Mouse (Mus musculus) MEL (cell line): ENCODE results near the gene Galnt6. TPM values are rescaled to one million over a fixed set of nuclear protein-coding genes. Genes with fewer than 3 reads are reported as not detected.

ENCODE experiments used
- DNase-seq: peaks from one replicate; pipeline ENCODE4 v3.0.0; 2011; ENCODE audit warnings: low read depth, low spot score
- H3K27ac ChIP-seq: 2 replicates; pipeline ENCODE4 v1.5.1; 2012; ENCODE audit warnings: low read depth, mild to moderate bottlenecking, control low read depth, low read length, moderate library complexity; ENCODE audit not compliant: control insufficient read depth
- H3K27me3 ChIP-seq, 2 experiments: fragments of 150-350 bp in 1 of 2; sonication (generic) in 1 of 2; 2 replicates each; pipeline ENCODE4 v1.6.1; 2012; ENCODE audit warnings: low read length in 2 of 2, mild to moderate bottlenecking in 2 of 2, improper control_type of control experiment in 1 of 2, moderate library complexity in 1 of 2; ENCODE audit not compliant: insufficient read depth in 2 of 2, control insufficient read depth in 1 of 2
- H3K36me3 ChIP-seq, 2 experiments: 2 replicates each; pipeline ENCODE4 v1.6.1; 2012 to 2014; ENCODE audit warnings: low read length in 2 of 2, improper control_type of control experiment in 1 of 2, inconsistent platforms in 1 of 2, mild to moderate bottlenecking in 1 of 2; ENCODE audit not compliant: insufficient read depth in 2 of 2, control insufficient read depth in 1 of 2
- H3K4me1 ChIP-seq, 2 experiments: fragments of 150-350 bp in 1 of 2; sonication (generic) in 1 of 2; 2 replicates each; pipeline ENCODE4 v1.6.1; 2012; ENCODE audit warnings: low read length in 2 of 2, improper control_type of control experiment in 1 of 2, mild to moderate bottlenecking in 1 of 2; ENCODE audit not compliant: insufficient read depth in 2 of 2, control insufficient read depth in 1 of 2
- H3K4me3 ChIP-seq, 2 experiments: fragments of 150-350 bp in 1 of 2; sonication (generic) in 1 of 2; 2 replicates each; pipeline ENCODE4 v1.5.1; 2012; ENCODE audit warnings: low read depth in 2 of 2, low read length in 2 of 2, mild to moderate bottlenecking in 2 of 2, moderate library complexity in 2 of 2, control low read depth in 1 of 2, improper control_type of control experiment in 1 of 2; ENCODE audit not compliant: control insufficient read depth in 1 of 2, insufficient read depth in 1 of 2
- H3K79me2 ChIP-seq: 2 replicates; pipeline ENCODE4 v1.6.1; 2012; ENCODE audit warnings: mild to moderate bottlenecking, low read length, moderate library complexity; ENCODE audit not compliant: control insufficient read depth, poor library complexity, insufficient read depth
- H3K9ac ChIP-seq: 2 replicates; pipeline ENCODE4 v1.6.1; 2012; ENCODE audit warnings: low read depth, mild to moderate bottlenecking, control low read depth, low read length, moderate library complexity; ENCODE audit not compliant: control insufficient read depth, poor library complexity, severe bottlenecking
- H3K9me3 ChIP-seq: fragments of 150-350 bp; sonication (generic); replicated peaks from 2 replicates; pipeline ENCODE4 v1.6.1; 2012; ENCODE audit warnings: mild to moderate bottlenecking, low read length, improper control_type of control experiment, moderate library complexity; ENCODE audit not compliant: insufficient read depth
- BHLHE40 ChIP-seq: IDR thresholded peaks from 2 replicates; pipeline ENCODE4 v1.6.1; 2012; ENCODE audit warnings: low read depth, mild to moderate bottlenecking, inconsistent platforms, low read length, improper control_type of control experiment, borderline replicate concordance
- E2F4 ChIP-seq: IDR thresholded peaks from 2 replicates; pipeline ENCODE4 v1.6.1; 2011; ENCODE audit warnings: low read depth, low read length, improper control_type of control experiment, borderline replicate concordance
- EP300 ChIP-seq, 2 experiments: IDR thresholded peaks; 2 replicates each; pipeline ENCODE4 v1.6.1; 2011; ENCODE audit warnings: improper control_type of control experiment in 2 of 2, low read length in 2 of 2, low read depth in 1 of 2, mild to moderate bottlenecking in 1 of 2
- ETS1 ChIP-seq: IDR thresholded peaks from 2 replicates; pipeline ENCODE4 v1.6.1; 2012; ENCODE audit warnings: low read depth, mild to moderate bottlenecking, inconsistent platforms, low read length, improper control_type of control experiment, moderate library complexity
- HCFC1 ChIP-seq: IDR thresholded peaks from 2 replicates; pipeline ENCODE4 v1.6.1; 2012; ENCODE audit warnings: low read depth, mild to moderate bottlenecking, inconsistent platforms, low read length, improper control_type of control experiment, moderate library complexity
- JUND ChIP-seq: IDR thresholded peaks from 2 replicates; pipeline ENCODE4 v1.6.1; 2011; ENCODE audit warnings: low read depth, mild to moderate bottlenecking, improper control_type of control experiment, low read length
- KAT2A ChIP-seq: conservative IDR thresholded peaks from 2 replicates; pipeline ENCODE4 v1.6.1; 2012; ENCODE audit warnings: low read depth, low read length, improper control_type of control experiment, inconsistent platforms
- MAX ChIP-seq: IDR thresholded peaks from 2 replicates; pipeline ENCODE4 v1.6.1; 2011; ENCODE audit warnings: low read length, improper control_type of control experiment
- MAZ ChIP-seq: IDR thresholded peaks from 2 replicates; pipeline ENCODE4 v1.6.1; 2012; ENCODE audit warnings: low read depth, mild to moderate bottlenecking, inconsistent platforms, low read length, improper control_type of control experiment
- MEF2A ChIP-seq: IDR thresholded peaks from 2 replicates; pipeline ENCODE4 v1.6.1; 2014; ENCODE audit warnings: low read depth, mild to moderate bottlenecking, inconsistent platforms, low read length, improper control_type of control experiment; ENCODE audit not compliant: poor library complexity, insufficient replicate concordance, severe bottlenecking; ENCODE audit errors: extremely low read depth
- MXI1 ChIP-seq: IDR thresholded peaks from 2 replicates; pipeline ENCODE4 v1.6.1; 2011; ENCODE audit warnings: mild to moderate bottlenecking, low read depth, low read length, improper control_type of control experiment
- MYB ChIP-seq: IDR thresholded peaks from 2 replicates; pipeline ENCODE4 v1.6.1; 2011; ENCODE audit warnings: mild to moderate bottlenecking, low read depth, low read length, improper control_type of control experiment
- NELFE ChIP-seq: IDR thresholded peaks from 2 replicates; pipeline ENCODE4 v1.6.1; 2011; ENCODE audit warnings: low read depth, low read length, improper control_type of control experiment
- POLR2A ChIP-seq, 2 experiments: IDR thresholded peaks; 2 replicates each; pipeline ENCODE4 v1.6.1; 2011 to 2012; ENCODE audit warnings: low read length in 2 of 2, mild to moderate bottlenecking in 2 of 2, control low read depth in 1 of 2, improper control_type of control experiment in 1 of 2, low read depth in 1 of 2, moderate library complexity in 1 of 2; ENCODE audit not compliant: control insufficient read depth in 1 of 2, insufficient read depth in 1 of 2, poor library complexity in 1 of 2
- POLR2AphosphoS5 ChIP-seq: IDR thresholded peaks from 2 replicates; pipeline ENCODE4 v1.6.1; 2012; ENCODE audit warnings: low read depth, borderline replicate concordance, mild to moderate bottlenecking, inconsistent platforms, low read length, moderate library complexity, mixed read lengths
- RAD21 ChIP-seq: IDR thresholded peaks from 2 replicates; pipeline ENCODE4 v1.6.1; 2011; ENCODE audit warnings: mild to moderate bottlenecking, low read depth, low read length, improper control_type of control experiment
- RCOR1 ChIP-seq: IDR thresholded peaks from 2 replicates; pipeline ENCODE4 v1.6.1; 2012; ENCODE audit warnings: low read depth, mild to moderate bottlenecking, inconsistent platforms, low read length, improper control_type of control experiment
- SMC3 ChIP-seq: IDR thresholded peaks from 2 replicates; pipeline ENCODE4 v1.6.1; 2011; ENCODE audit warnings: low read depth, low read length, improper control_type of control experiment
- TBP ChIP-seq: IDR thresholded peaks from 2 replicates; pipeline ENCODE4 v1.8.0; 2011; ENCODE audit warnings: low read depth, low read length, improper control_type of control experiment
- TCF12 ChIP-seq: IDR thresholded peaks from 2 replicates; pipeline ENCODE4 v1.6.1; 2014; ENCODE audit warnings: low read depth, mild to moderate bottlenecking, inconsistent platforms, low read length, improper control_type of control experiment, moderate library complexity
- USF1 ChIP-seq: IDR thresholded peaks from 2 replicates; pipeline ENCODE4 v1.6.1; 2014; ENCODE audit warnings: low read depth, mild to moderate bottlenecking, inconsistent platforms, low read length, improper control_type of control experiment, moderate library complexity
- USF2 ChIP-seq, 2 experiments: IDR thresholded peaks; 2 replicates each; pipeline ENCODE4 v1.6.1; 2011 to 2012; ENCODE audit warnings: improper control_type of control experiment in 2 of 2, low read length in 2 of 2, borderline replicate concordance in 1 of 2, inconsistent platforms in 1 of 2, low read depth in 1 of 2, mild to moderate bottlenecking in 1 of 2; ENCODE audit not compliant: insufficient read depth in 1 of 2
- ZC3H11A ChIP-seq: IDR thresholded peaks from 2 replicates; pipeline ENCODE4 v1.6.1; 2012; ENCODE audit warnings: low read depth, mild to moderate bottlenecking, inconsistent platforms, low read length, improper control_type of control experiment
- ZKSCAN1 ChIP-seq: IDR thresholded peaks from 2 replicates; pipeline ENCODE4 v1.6.1; 2012; ENCODE audit warnings: low read depth, mild to moderate bottlenecking, inconsistent platforms, low read length, improper control_type of control experiment, moderate library complexity
- ZMIZ1 ChIP-seq: IDR thresholded peaks from 2 replicates; pipeline ENCODE4 v1.6.1; 2012; ENCODE audit warnings: low read depth, mild to moderate bottlenecking, inconsistent platforms, low read length, improper control_type of control experiment, moderate library complexity
- ZNF384 ChIP-seq: IDR thresholded peaks from 2 replicates; pipeline ENCODE4 v1.6.1; 2012; ENCODE audit warnings: low read depth, mild to moderate bottlenecking, inconsistent platforms, low read length, improper control_type of control experiment
- polyA plus RNA-seq, 2 experiments: library from polyadenylated mRNA; stranded (reverse) in 1 of 2; unstranded in 1 of 2; fragments of >175 nt in 1 of 2; fragments of >200 nt in 1 of 2; gene quantifications; 2 replicates each; pipeline versions ENCODE4 v1.2.1 to v1.2.4; 2012; ENCODE audit warnings: low replicate concordance in 2 of 2, low read depth in 1 of 2; ENCODE audit not compliant: insufficient read length in 2 of 2, insufficient read depth in 1 of 2, missing spikeins in 1 of 2
- total RNA-seq: library from RNA; depleted of rRNA; stranded (reverse); fragments of 300-350 nt; gene quantifications from 2 replicates; pipeline ENCODE4 v1.2.3, GENCODE M21; 2012

Galnt6 gene
- total and polyA plus RNA-seq, 3 experiments, result 16.1 to 17.0 TPM; not detected in 1

- Histone ChIP-seq H3K4me3 (peak overlapping the region; percentile 39 to 71), H3K79me2 (no peaks in the 10 kb centered on the region), H3K4me1 (peaks cover 0 to 3% of the 10 kb centered on the region in 2 experiments; a peak in 1 of 4 replicates), H3K27me3 (peaks cover 0 to 3% of the 10 kb centered on the region in 2 experiments; a peak in 2 of 4 replicates), H3K9ac (no peak overlapping the region), H3K9me3 (no peaks in the 10 kb centered on the region), H3K27ac (no peak overlapping the region), H3K36me3 (peaks cover 0 to 6% of the 10 kb centered on the region in 2 experiments; a peak in 2 of 4 replicates)
- no peak for TF ChIP-seq ZNF384
- no peak for DNase-seq
Observed at GRCm38 (mm10) chr15:100761036-100761418, 31.9 kb upstream of the Galnt6 start.

- no peak for TF ChIP-seq KAT2A
- no peak for TF ChIP-seq SMC3
- TF ChIP-seq MEF2A, result no peak
- no peak for TF ChIP-seq MAX
- no peak for TF ChIP-seq NELFE
- Histone ChIP-seq H3K79me2 (no peaks in the 10 kb centered on the region), H3K27me3 (peaks cover 0 to 3% of the 10 kb centered on the region in 2 experiments; a peak in 2 of 4 replicates), H3K4me3 (no peak overlapping the region), H3K9ac (no peak overlapping the region), H3K4me1 (peaks cover 0 to 13% of the 10 kb centered on the region in 2 experiments; a peak in 2 of 4 replicates), H3K27ac (no peak overlapping the region), H3K36me3 (peaks cover 0 to 10% of the 10 kb centered on the region in 2 experiments; a peak in 2 of 4 replicates), H3K9me3 (no peaks in the 10 kb centered on the region)
- DNase-seq, result no peak
Observed at GRCm38 (mm10) chr15:100759286-100759685, 30.1 kb upstream of the Galnt6 start.

GRCm38 (mm10) chr15:100757527-100757978, 28.4 kb upstream of the Galnt6 start:
- no peaks in the 10 kb centered on the region for H3K9me3 ChIP-seq
- peaks cover 0 to 3% of the 10 kb centered on the region in 2 experiments; a peak in 2 of 4 replicates for H3K27me3 ChIP-seq
- peak overlapping the region; percentile 29 to 31; a peak in 3 of 4 replicates for H3K4me3 ChIP-seq
- H3K9ac ChIP-seq, result no peak overlapping the region
- H3K36me3 ChIP-seq, result peaks cover 0 to 10% of the 10 kb centered on the region in 2 experiments; a peak in 2 of 4 replicates
- peak; percentile 90 for DNase-seq
- peaks cover 0 to 18% of the 10 kb centered on the region in 2 experiments; a peak in 2 of 4 replicates for H3K4me1 ChIP-seq
- H3K27ac ChIP-seq, result no peak overlapping the region
- H3K79me2 ChIP-seq, result no peaks in the 10 kb centered on the region
- TF ChIP-seq E2F4 (no peak), USF2 (IDR thresholded peaks at IDR 0.05; ENCODE audit: borderline replicate concordance in 1 of 2, insufficient read depth in 1 of 2, low read depth in 1 of 2, low read length in 2 of 2) (no peak), ZKSCAN1 (no peak), ZC3H11A (peak; percentile 76), POLR2AphosphoS5 (no peak), MXI1 (no peak), MAZ (peak; percentile 23; the same call in 1 of the 2 replicates), ETS1 (no peak), USF1 (no peak), TBP (no peak), EP300 (IDR thresholded peaks at IDR 0.05; ENCODE audit: low read depth in 1 of 2, low read length in 2 of 2) (no peak), ZMIZ1 (no peak), BHLHE40 (no peak), JUND (no peak), TCF12 (no peak), RCOR1 (no peak), POLR2A (IDR thresholded peaks at IDR 0.05; ENCODE audit: control insufficient read depth in 1 of 2, insufficient read depth in 1 of 2, low read depth in 1 of 2, low read length in 2 of 2, poor library complexity in 1 of 2) (no peak), HCFC1 (no peak), MYB (no peak), MEF2A (no peak), RAD21 (peak; percentile 93)
